Mouse (Mus musculus) gastrocnemius, postnatal 36 days (tissue): ENCODE results near the gene Tshz2. TPM values are rescaled to one million over a fixed set of nuclear protein-coding genes. Genes with fewer than 3 reads are reported as not detected.

Source experiments
- DNase-seq, 2 experiments: peaks; one replicate each; pipeline ENCODE4 v3.0.0; 2022
- intact Hi-C: fragments of 180-260 bp; cut with DNase I; formaldehyde crosslinking; loops from one replicate; pipeline ENCODE4 v1.15.1; 2025
- total RNA-seq, 2 experiments: library from RNA; stranded (reverse); gene quantifications; 2 replicates each; pipeline ENCODE4 v1.2.3; 2021

The Tshz2 gene
- total RNA-seq, 2 experiments from 2014 or later: 9.4 to 10.7 TPM

DNA sequence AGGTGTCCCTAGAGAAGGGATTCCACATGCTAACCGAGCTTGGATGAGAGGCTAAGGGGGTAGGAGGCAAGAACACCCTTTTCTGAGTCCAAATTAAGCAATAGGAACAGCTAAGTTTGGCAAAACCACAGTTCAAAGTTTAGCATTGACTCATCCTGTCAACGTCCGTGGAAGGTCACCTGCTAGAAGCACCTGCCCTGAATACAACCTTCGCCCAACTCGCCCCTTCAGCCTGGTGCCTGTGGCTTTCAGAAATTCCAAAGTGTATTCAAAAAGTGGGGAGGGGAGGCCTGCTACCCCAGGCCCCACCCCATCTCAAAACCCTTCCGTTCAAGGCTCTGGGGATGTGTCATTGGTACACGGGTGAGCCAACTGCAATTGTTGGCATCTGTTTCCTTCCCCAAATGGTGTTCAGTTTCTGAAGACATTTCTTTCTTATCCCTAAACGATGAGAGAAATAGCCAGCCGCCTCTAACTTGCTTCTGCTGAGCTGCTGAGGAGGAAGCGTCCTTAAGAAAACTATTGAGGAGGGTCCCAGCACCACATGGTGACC, 396.6 kb downstream of the Tshz2 start:
- no peak for DNase-seq
- intact Hi-C loops: no loop called here

DNA sequence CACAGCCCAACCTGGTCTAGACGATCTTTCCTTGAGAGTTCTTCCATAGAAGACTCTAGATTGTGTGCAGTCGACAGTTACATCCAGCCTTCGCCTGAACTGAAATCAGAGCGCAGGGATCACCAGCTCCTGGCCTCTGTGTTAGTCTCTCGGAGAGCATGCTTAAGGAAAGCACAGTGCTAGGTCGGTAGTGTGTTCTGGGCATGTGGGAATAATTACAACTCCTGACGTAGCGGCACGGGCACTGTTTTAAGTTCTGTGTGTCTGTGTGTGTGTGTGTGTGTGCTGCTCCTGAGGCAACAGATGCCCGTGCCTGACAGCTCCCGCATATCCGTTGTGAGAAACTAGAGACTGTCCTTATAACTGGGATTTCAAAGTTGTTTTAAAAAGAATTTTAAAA, 398.4 kb downstream of the Tshz2 start:
- intact Hi-C loops: no loop called here
- no peak for DNase-seq

- DNase-seq: no peak
- intact Hi-C loops: no loop called here
Observed at GRCm38 (mm10) chr2:170031872-170032271, 399.1 kb downstream of the Tshz2 start.

GRCm38 (mm10) chr2:170033219-170033618, 400.4 kb downstream of the Tshz2 start:
- no peak for DNase-seq
- intact Hi-C loops: no loop called here

- DNase-seq: no peak
- intact Hi-C loops: no loop called here
Observed at GRCm38 (mm10) chr2:170034794-170035193, 402.0 kb downstream of the Tshz2 start.

DNA sequence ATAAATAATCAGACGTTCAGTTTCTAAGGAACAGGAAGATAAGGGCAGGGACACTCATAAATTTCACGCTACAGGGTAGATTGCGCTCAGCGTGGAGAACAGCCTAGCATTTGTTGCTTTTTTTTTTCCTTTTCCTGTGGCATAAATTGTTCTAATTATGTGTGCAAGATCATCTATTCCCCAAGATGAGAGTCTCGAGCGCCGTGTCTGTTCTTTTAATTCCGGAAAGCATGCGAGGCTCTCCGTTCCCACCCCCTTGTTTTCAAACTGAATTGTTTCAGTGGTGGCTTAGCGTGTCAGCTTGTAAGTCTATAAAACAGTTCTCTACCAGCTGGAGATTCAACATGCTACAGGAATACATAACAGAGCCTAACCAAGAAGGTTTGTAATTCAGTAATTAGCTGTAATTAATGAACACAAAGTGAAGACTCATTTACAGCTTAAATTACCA, 404.0 kb downstream of the Tshz2 start:
- intact Hi-C loops: no loop called here
- DNase-seq: no peak

- no peak for DNase-seq
- intact Hi-C loops: no loop called here
Observed at GRCm38 (mm10) chr2:170037346-170037745, 404.5 kb downstream of the Tshz2 start.

DNA sequence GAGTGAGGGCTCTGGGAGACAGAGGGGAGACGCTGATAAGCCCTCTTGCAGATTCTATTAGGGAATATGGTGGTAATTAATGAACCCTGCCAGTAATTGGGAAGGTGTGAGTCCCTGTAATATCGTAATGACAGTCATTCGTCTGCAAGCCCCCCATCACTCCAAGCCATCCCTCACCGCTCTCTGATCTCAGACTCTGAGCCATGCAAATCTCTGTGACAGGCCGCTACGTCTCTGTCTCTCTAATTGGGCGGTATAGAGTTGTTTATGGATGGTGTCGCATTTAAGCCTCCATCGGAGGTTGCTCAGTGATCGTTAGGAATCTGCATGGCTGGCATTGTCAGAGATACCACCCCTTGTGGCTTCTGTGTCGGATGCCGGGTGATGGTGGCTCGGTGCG, 407.0 kb downstream of the Tshz2 start:
- intact Hi-C loops: no loop called here

GRCm38 (mm10) chr2:170041101-170041500, 408.3 kb downstream of the Tshz2 start:
- peak; percentile 47 to 82 for DNase-seq
- intact Hi-C loops: no loop called here

More for the DNA sequence above, 407.0 kb downstream of the Tshz2 start:
- no peak for DNase-seq

DNA sequence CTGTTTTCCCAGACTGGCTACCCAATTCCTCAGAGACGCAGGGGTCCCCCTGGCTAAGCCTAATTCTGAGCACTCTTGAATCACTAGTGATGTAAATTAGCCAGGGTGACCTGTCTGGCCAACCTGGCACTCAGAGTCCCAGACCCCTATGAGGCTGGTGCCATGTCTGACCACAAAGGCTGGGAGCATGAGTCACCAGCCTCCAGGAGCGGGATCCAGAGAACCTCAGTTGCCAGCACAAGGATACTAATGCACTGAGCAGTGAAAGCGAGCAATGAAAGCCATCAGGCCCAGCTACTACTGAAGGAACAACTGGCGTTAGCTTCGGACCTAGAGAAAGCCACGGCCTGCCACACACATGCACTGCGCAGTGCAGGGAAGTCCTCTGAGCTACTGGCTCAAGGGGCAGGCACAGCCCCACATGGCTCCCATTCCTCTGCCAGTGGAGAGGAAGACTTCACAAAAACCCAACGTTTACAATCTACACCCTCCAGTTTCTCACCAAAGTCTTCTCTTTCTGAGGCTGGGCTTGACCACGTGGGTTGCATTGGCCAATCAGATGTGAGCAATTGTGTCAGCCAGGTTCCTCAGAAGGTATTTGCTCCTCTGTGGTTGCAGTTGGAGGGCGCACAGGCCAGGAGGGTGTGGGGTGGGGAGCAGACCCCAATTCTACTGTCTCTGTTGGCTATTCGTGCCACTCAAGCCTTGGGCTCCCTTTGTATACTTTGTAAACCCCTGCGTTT, 409.8 kb downstream of the Tshz2 start:
- intact Hi-C loops: no loop called here
- DNase-seq: no peak

GRCm38 (mm10) chr2:170043290-170043689, 410.5 kb downstream of the Tshz2 start:
- intact Hi-C loops: no loop called here
- no peak for DNase-seq

DNA sequence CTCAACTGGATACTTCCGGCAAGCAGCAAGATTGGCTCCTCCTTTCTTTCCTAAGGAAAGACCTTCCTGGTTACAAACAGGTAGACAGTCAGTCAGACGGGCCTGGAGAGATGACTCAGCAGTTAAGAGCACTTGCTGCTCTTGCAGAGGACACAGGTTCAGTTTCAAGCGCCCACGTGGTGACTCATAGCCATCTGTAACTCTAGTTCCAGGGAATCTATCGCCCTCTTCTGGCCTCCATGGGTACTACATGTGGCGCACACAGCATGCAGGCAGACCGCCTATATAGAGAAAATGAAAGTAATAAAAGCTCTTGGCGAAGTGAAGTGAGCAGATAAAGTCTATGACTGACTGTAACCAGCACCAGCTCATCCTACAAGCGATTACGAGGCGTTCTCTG, 413.1 kb downstream of the Tshz2 start:
- intact Hi-C loops: no loop called here
- DNase-seq: no peak

DNA sequence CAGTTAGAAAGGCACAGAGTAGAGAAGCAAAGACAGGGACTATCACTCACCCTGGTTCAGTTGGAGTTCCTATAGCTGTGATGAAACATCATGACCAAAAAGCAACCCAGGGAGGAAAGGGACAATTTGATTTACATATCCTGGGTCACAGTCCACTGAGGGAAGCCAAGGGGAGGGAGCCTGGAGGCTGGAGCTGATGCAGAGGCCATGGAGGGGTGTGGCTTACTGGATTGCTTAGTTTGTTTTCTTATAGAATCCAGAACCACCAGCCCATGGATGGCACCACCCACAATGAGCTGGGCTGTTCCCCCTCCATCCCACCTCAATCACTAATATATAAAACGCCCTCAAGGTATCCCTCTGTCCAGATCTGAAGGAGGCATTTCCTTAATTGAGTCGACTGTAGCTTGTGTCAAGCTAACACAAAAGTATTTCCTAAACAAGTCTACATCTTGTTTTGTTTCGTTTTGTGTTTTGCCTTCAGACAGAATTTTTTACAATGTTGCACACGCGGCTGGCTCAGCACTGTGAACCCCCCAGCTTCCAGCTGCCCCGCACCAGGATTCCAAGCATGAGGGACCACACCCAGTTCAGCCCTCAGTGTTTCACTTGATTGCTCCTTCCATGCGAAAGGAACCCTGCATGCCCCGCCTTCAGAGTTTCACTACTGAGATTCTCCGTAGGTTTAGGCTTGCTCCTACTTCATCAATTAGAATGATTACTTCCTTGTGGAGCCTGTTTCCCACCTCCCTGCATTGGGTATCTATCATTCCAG, 413.7 kb downstream of the Tshz2 start:
- intact Hi-C loops: no loop called here
- DNase-seq: no peak

DNA sequence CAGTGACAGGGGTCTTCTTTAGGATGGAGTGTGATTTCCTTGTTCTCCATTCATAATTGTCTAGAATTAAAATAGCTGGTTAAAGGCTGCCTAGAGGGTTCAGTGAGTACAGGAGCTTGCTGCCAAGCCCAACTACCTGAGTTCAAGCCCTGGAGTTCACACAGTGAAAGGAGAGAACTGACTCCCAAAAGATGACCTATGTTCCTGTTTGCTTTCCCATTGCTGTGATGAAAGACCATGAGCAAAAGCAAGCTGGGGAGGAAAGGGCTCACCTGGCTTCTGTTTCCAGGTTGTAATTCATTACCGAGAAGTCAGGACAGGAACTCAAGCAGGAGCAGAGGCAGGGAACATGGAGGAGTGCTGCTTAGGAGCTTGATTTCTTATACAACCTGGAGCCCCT, 416.0 kb downstream of the Tshz2 start:
- DNase-seq: no peak
- intact Hi-C loops: no loop called here

GRCm38 (mm10) chr2:170050651-170051050, 417.8 kb downstream of the Tshz2 start:
- intact Hi-C loops: no loop called here
- no peak for DNase-seq

GRCm38 (mm10) chr2:170051441-170051840, 418.6 kb downstream of the Tshz2 start:
- DNase-seq: no peak
- intact Hi-C loops: no loop called here

DNA sequence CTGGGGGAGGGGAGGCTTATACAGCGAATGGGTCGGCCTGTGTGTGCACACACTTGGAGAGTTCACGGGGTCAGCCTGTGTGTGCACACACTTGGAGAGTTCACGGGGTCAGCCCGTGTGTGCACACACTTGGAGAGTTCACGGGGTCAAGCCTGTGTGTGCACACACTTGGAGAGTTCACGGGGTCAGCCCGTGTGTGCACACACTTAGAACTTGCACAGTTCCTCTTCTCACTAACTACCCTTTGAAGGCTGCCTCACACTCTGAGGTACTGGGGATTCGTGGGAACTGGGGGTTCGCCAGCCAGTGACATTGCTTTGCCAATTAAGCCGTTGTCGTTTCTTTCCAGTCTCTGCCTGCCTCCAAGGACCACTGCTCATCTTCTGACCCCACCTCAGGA, 422.1 kb downstream of the Tshz2 start:
- DNase-seq: no peak
- intact Hi-C loops: no loop called here

DNA sequence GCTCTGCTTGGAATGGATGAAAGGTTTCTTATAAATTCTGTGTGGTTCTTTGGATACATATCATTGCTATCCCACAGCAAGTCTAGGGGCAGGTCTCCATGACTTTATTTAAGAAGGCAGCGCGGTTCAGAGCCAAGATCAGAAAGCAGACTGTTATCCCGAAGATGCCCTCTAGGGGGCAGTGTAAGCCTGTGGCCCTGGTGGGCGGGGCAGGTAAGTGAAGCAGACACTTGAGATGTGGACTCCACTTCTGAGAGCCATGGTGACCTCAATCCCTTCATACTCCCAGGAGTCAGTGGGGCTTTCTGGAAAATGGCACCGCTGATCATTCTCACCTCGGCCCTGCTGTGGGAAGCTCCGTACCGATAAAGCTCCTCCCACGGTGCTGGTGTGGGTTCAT, 422.6 kb downstream of the Tshz2 start:
- peak; percentile 40 to 52 for DNase-seq
- intact Hi-C loops: no loop called here

- peak in 1 of 2 experiments; percentile 29 for DNase-seq
- intact Hi-C loops: no loop called here
Observed at GRCm38 (mm10) chr2:170058774-170059173, 426.0 kb downstream of the Tshz2 start.

- intact Hi-C loops: no loop called here
- peak in 1 of 2 experiments; percentile 33 for DNase-seq
Observed at GRCm38 (mm10) chr2:170060066-170060465, 427.3 kb downstream of the Tshz2 start.

DNA sequence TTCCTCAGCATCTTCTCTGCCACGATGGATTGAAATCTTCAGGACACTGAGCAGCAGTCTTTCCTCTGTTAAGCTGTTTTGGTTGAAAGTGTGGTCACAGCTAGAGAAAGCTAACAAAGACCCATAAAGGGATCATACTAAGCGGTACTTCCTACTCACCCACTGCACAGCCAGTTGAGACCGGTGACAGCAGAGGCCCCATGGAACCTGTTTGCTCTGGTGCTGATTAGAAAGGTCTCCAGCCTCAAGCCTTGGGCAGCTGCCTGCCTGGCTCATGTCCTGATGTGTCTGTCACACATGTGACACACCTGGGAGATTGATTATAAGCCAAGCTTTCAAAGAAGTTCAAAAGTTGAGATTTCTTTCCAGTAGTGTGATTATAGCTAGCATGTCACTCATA, 429.6 kb downstream of the Tshz2 start:
- intact Hi-C loops: no loop called here

DNA sequence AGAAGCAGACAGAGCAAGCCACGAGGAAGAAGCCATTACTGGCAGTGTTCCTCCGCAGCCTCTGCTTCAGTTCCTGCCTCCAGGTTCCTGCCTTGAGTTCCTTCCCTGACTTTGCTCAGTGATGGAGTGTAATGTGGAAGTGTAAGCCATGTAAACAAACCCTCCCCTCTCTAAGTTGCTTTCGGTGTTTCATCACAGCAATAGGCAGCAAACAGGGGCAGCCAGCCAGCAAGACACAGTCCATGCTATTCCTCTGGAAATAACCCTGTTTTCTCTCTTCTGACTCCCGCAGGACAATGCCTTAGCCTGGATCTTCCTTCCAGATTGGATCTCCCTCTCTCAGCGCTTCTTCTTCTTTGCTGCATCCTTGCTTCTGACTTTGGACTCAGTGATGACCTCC, 437.2 kb downstream of the Tshz2 start:
- intact Hi-C loops: no loop called here
- DNase-seq: peak in 1 of 2 experiments; percentile 40

More for the DNA sequence above, 429.6 kb downstream of the Tshz2 start:
- DNase-seq: no peak
